Mouse (Mus musculus) mesoderm, embryonic 11.5 days (tissue): ENCODE results near the gene Nap1l4.

Experiments
- DNase-seq: peaks from one replicate; pipeline ENCODE4 v3.0.0-alpha.2; 2012; ENCODE audit warnings: low read depth, low spot score

Gene Nap1l4

DNA sequence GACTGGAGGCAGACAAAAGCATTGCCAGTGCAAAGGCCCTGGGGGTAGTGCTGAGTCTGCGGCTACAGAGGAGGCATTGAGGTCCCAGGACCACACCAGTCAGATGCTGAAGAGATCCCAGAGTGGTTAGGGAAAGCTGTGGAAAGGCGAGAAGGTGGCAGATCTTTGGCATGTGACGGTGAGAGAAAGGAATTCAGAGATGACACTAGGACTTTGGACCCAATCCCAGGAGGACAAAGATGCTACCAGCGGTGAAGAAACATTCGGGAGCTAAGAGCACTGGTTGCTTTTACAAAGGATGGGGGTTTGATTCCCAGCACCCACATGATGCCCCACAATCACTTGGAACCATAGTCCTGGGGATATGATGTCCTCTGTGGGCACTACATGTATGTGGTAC lies 71.1 kb downstream of the Nap1l4 start:
- DNase-seq = no peak

DNA sequence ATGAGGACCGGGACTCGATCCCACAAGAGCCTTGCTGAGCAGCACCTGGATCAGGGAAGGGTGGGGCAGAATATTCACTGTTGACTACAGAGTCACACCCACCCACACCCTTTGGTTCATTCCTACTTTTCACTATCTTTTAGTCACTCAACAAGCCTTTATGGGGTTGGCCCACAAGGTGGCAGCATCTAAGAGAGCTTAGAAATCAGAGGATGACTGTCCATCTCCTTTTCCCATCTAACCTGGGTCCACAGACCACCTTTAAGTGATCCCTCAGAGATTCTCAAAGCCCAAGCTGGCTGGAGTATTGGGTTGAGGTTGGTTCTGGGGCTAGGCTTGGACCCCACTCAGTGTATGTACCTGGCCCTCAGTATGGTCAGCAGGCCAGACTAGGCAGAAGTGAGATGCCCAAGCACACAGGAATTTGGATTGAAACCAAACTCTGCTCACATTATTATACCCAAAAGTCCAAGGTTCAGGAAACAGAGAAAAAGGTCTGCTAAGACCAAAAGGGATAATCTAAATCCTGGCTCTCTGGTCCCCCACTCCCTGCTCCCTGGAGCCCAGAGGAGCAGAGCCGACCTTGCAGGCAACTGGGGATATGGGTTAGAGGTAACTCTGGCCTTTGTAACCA lies 72.1 kb downstream of the Nap1l4 start:
- no peak for DNase-seq

DNA sequence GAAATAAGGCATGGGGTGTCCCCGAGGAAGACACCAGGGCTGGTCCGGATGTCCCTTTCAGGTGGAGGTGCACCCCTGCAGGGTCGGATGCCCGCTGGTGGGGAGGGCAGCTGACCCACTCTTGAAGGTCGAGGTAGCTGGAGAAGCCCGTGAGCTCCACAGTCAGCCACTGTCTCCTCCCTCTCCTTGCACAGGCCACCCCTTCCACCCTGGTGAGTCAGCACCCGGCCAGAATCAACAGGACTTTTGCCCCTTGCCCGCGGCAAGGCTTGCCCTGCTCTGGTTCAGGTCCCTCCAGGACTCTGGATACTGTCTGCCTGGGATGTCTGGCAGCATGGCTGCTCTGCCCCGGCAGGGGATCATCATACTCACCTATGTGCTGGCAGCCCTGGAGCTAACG lies 73.0 kb downstream of the Nap1l4 start:
- no peak for DNase-seq

DNA sequence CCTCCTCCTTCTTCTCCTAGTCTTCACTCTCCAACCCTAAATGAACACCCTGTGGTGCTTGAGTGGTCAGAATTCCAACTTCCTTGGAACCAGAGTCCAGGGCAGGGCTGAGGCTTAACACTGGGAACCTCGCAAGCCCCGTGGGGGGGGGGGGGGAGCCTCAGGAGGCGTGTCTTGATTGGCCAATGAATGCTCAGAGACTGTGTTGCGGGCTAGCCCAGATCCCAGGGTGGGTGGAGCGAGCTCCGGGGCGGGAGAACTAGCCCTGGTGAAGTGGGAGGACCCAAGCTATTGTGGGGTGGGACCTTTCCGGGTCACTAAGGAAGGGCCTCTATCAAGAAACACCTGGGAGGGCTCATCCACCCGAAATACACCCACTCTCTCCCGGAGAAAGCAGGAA lies 74.1 kb downstream of the Nap1l4 start:
- DNase-seq = no peak

DNA sequence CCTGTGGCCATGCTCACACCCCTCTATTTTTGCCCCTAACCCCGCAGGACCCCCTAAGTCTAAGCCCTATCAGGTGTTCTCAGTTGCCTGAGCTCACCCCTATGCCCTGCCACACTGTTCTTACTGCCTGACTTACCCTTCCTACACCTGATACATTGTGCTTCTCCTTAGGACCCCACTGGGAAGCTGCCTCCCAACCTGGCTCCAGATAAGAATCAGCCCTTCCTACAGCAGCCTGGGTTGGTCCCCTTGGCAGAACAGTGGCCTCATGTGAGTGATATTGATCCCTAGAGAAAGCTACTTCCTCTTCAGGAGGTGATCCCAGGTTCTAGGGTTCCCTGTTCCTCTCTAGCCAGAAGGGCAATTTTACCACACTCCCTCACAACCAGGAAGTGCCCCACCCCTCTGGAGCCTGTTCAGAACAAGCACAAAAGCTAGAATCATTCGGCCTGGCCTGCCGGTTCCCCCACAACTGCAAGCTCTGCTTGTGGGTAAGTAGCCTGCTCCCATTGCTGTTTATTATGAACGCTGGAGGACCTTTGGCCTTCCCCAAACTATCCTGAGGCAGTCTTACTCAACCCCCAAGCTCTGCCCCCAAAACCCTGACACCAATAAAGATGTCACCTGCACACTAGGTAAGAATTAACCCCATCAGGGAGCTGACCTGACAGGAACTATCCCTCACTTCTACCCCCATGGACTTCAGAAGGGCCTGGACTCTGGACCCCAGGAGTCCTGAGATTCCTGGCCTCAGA lies 75.4 kb downstream of the Nap1l4 start, which contains the start of gene Slc22a18:
Slc22a18 (plus strand) TSS at position 390 of the 755 bp plus-strand sequence.
- no peak for DNase-seq

DNA sequence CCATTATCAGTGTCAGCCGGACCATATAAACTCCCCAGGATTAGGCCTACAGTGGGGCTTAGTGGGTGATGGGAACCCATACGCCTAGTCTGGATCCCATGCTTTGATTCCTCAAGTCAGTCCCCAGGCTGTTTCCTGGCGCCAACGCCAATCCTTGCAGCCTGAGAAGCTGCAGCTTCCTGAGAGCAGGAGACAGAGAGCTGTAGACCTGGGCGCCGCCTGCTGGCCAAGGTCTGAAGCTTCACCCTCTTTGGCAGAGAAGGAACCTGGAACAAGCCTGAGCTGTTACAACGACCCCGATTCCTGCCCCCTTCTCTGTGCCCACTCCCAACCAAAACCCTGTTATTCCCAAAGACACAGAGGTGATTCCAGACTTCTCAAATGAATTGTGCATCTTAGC lies 79.0 kb downstream of the Nap1l4 start:
- DNase-seq = peak; percentile 81

DNA sequence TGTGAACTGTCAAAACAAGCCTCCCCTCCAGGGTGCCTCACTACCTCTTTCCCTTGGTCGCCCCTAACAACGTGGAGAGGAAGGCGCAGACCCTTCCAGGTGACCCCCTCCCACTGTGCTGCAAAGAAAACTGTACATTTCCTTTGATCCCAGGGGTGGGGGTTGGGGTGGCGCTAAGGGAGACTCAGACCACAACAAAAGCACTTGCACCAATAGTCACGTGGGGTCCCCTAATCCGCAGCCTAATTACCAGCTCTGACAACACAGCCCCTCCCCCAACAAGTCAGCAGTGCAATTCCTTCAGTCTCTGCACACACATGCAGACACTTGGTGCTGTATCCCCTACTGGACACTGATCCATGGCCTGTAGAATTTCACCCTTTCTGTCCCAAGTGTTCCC lies 81.2 kb downstream of the Nap1l4 start:
- no peak for DNase-seq

DNA sequence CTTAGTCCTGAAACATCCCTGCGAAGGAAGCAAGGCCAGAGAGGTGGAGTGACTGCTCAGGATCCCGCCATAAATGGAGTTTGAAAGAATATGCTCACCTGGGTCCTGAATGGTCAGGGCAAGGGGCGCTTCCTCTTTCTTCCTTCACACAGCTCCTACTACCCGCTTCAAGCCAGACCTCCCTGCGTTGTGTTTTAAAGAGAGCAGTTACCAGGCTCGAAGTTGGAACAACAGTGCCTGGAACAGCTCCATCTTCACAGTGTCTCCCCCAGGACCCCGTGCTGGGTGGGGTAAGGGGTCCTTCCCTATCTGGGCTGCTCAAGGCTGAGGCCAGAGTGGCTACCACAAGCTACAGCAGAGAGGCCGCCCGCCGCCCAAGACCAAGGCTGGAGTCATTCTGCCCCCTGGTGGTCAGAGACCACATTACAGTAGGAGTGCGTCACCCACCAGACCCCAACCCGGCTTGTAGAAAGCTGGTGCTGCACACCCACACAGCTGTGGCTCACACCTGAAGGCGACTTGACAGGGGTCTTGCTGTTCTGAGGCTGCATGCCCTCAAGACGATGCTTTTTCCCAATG lies 82.7 kb downstream of the Nap1l4 start:
- peak; percentile 86 for DNase-seq

DNA sequence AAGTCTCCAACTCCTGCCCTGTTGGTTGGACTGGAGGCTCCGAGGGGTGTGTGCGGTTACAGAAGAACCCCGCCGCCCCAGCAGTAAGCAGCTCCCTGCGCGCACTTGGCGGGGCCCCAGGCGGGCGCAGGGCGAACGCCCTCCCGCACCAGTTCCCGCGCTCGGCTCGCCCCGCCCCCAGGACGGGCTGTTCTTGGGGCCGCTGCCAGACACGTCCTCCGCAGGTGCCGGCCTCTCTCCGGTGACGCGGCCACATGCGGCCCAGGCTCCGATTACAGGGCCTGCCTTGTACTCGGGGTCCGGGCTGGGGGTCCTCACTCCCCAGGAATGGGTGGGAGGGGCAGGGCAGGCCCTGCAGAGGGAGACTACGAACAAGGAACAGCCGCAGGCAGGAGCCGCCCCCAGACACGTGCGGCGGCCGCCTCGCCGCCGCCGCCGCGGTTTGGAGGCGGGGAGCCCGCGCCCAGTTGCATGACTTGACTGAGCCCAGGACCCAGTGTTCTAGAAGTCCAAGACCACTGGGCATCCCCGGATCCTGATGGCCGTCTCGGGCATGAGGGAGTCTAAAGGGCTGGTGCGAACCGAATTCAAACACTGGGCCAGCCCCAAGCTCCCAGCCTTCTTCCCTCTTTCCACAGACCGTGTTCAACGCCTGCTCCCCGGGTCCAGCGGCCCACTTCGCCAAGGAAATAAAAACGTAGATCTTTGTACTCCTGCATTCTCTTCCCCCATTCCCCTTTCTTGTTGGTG lies 83.9 kb downstream of the Nap1l4 start:
- peak; percentile 75 for DNase-seq

DNA sequence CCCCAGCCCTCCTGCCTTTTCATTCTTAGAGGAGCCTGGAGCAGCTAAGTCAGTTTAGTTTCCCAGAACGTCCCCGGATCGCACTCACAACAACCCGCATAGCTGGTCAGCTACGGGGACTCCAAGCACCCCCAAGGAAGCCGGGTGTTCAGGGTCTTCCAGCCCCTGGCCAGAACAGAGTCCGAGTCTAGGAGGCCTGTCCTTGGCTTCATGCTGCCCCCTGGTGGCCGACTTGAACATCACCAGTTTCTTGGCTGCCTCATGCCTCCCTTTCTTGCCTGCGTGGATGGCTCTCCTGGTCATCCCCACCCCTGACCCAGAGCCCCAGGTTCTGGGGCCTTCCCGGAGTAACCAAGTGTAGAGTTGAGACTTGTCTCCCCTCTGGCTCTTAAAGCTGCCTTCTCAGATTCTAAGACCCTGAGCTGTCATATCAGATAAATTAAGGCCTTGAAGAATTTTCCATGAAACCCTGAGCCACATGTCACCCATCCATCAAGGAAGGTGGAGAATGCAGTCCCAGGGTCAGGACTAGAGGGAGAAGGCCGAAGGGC lies 85.0 kb downstream of the Nap1l4 start:
- DNase-seq = peak; percentile 86
